Mouse (Mus musculus) cortical plate, adult 2 months (tissue): ENCODE results near the gene Polr3b.

Experiments used
- CTCF ChIP-seq: fragments of 200-500 bp; IDR thresholded peaks from 2 replicates; pipeline ENCODE4 v1.5.1; 2011; ENCODE audit warnings: mild to moderate bottlenecking, control low read depth, low read length; ENCODE audit not compliant: insufficient read depth; ENCODE audit errors: extremely low read depth
- POLR2A ChIP-seq: fragments of 200-500 bp; IDR thresholded peaks from 2 replicates; pipeline ENCODE4 v1.6.1; 2011; ENCODE audit warnings: mild to moderate bottlenecking, low read length, control low read depth; ENCODE audit not compliant: insufficient read depth; ENCODE audit errors: extremely low read depth

- TF ChIP-seq CTCF: no peak
- no peak for TF ChIP-seq POLR2A
Observed at GRCm38 (mm10) chr10:84678441-84678840, 56.3 kb downstream of the Polr3b start.
